Mouse (Mus musculus) olfactory bulb, adult 2 months (tissue): ENCODE measurements around the gene Ppard. TPM values are rescaled to one million over a fixed set of nuclear protein-coding genes. Genes with fewer than 3 reads are reported as not detected.

Experiments used
- H3K27ac ChIP-seq: fragments of 200-500 bp; 2 replicates; pipeline ENCODE4 v1.5.1; 2012; ENCODE audit warnings: low read depth, low read length; ENCODE audit not compliant: insufficient read depth
- H3K4me1 ChIP-seq: fragments of 200-500 bp; 2 replicates; pipeline ENCODE4 v1.6.1; 2012; ENCODE audit warnings: low read length; ENCODE audit not compliant: control insufficient read depth, insufficient read depth
- H3K4me3 ChIP-seq: fragments of 200-500 bp; 2 replicates; pipeline ENCODE4 v1.5.1; 2012; ENCODE audit warnings: mild to moderate bottlenecking, low read depth, low read length, moderate library complexity; ENCODE audit not compliant: insufficient read depth
- CTCF ChIP-seq: fragments of 200-500 bp; IDR thresholded peaks from 2 replicates; pipeline ENCODE4 v1.5.1; 2012; ENCODE audit warnings: low read depth, mild to moderate bottlenecking, low read length, moderate library complexity; ENCODE audit not compliant: insufficient read depth
- POLR2A ChIP-seq: fragments of 200-500 bp; IDR thresholded peaks from 2 replicates; pipeline ENCODE4 v1.6.1; 2012; ENCODE audit warnings: mild to moderate bottlenecking, low read depth, low read length, moderate library complexity; ENCODE audit not compliant: insufficient read depth
- WGBS: fragments of 180-500 bp; shearing (Covaris S2); methylation state at CpG from one replicate; pipeline ENCODE4 v1.1.7; 2018; 5-methylcytosine and 5-hydroxymethylcytosine counted together
- polyA plus RNA-seq: library from polyadenylated mRNA; stranded (reverse); fragments of >200 nt; gene quantifications from 2 replicates; pipeline ENCODE4 v1.2.4, GENCODE M21; 2012; ENCODE audit warnings: low replicate concordance; ENCODE audit not compliant: missing spikeins, insufficient read depth, insufficient read length

Gene Ppard
- polyA plus RNA-seq, 1 experiment: not detected

DNA sequence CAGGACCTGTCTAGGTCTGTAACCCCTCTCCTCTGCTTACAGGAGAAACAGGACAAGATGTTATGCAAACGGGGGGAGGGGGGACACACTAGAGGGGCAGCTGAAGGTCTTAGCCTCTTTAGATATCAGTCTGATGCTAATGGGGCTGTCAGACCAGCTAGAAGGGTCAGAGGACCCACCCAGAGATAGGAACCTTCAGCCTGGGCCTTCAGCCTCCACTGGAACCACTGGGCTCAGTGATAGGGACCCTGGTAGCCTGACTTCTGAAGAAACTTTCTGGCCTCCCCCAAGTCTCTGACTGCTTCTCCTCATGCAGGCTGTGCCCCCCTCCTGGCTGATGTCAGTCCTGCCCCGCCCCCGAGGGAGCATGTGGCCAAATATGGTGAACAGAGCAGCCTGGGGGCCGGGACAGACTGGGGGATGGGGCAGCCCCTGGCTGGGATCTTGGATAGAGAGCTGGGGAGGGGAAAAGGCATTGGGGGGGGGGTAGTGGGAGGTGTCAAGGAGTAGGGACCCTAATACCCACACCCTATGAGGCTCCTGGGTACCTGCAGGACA, 111.6 kb downstream of the Ppard start:
- no peak overlapping the region for H3K27ac ChIP-seq
- H3K4me3 ChIP-seq: no peak overlapping the region
- WGBS: 52% methylated on average over 4 of the region's 4 CpGs
- H3K4me1 ChIP-seq: peaks cover 11% of the 10 kb centered on the region
- TF ChIP-seq POLR2A (no peak), CTCF (no peak)

GRCm38 (mm10) chr17:28344670-28345069, 112.2 kb downstream of the Ppard start:
- Histone ChIP-seq H3K4me3 (no peak overlapping the region), H3K27ac (no peak overlapping the region), H3K4me1 (peaks cover 11% of the 10 kb centered on the region)
- TF ChIP-seq POLR2A (no peak), CTCF (no peak)
- 93% methylated on average over 3 of the region's 3 CpGs for WGBS

GRCm38 (mm10) chr17:28345271-28345721, 112.8 kb downstream of the Ppard start:
- TF ChIP-seq CTCF (no peak), POLR2A (no peak)
- Histone ChIP-seq H3K27ac (no peak overlapping the region), H3K4me3 (no peak overlapping the region), H3K4me1 (peaks cover 11% of the 10 kb centered on the region)
- 42% methylated on average over 8 of the region's 8 CpGs for WGBS

- TF ChIP-seq POLR2A (no peak), CTCF (no peak)
- 46% methylated on average over 10 of the region's 10 CpGs for WGBS
- Histone ChIP-seq H3K27ac (no peak overlapping the region), H3K4me3 (no peak overlapping the region), H3K4me1 (peaks cover 8% of the 10 kb centered on the region)
Measured at GRCm38 (mm10) chr17:28345882-28346281, 113.4 kb downstream of the Ppard start.

DNA sequence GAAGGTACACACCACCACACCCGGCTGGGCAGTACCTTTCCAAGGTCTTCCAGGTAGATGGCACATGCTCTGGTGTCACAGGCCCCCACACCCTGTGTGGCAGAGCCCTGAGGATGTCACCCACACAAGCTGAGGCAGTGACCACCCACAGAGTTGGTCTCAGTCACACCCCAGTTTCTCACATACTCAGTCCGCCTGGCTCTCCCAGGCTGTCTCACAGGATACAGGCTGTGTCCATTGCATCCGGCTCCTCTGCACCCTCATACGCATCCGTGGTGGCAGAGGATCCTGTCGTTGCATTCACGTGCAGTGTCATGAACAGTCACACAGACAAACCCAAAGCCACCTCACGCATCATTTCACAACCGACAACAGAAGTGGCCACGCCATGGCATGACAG, 114.8 kb downstream of the Ppard start:
- Histone ChIP-seq H3K4me1 (peaks cover 11% of the 10 kb centered on the region), H3K27ac (no peak overlapping the region), H3K4me3 (no peak overlapping the region)
- TF ChIP-seq CTCF (no peak), POLR2A (no peak)
- WGBS: 91% methylated on average over 10 of the region's 10 CpGs

- WGBS: 77% methylated on average over 6 of the region's 6 CpGs
- Histone ChIP-seq H3K4me3 (no peak overlapping the region), H3K4me1 (peaks cover 11% of the 10 kb centered on the region), H3K27ac (no peak overlapping the region)
- TF ChIP-seq CTCF (no peak), POLR2A (no peak)
Measured at GRCm38 (mm10) chr17:28348211-28348610, 115.7 kb downstream of the Ppard start.

DNA sequence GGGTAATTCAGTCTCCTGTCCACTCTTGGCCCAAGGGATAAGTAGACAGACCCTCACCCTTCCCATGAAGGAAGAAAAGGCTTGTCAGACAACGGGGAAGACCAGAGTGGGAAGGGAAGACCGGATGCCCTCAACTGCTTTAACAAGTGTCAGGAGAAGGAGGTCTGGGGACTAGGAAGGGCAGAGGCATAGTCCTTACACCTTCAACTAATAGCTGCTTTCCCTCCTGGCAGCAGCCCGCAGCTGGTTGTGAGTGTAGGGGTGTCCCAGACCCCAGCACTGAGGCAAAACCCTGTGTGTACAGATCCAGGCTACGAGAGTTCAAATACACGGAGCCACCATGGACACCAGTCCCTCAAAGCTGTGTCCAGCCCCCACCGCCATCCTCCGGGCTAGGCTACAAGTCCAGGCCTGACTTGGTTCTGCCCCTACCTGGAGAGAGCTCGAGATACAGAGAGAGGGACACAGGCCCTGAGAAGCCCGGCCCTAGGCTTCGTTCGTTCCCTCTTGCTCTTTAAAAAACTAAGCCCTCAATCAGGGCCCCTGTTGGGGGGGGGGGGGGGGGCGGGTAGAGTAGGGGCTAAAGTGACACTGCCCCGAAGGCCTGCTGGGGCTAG, 116.9 kb downstream of the Ppard start:
- 48% methylated on average over 13 of the region's 13 CpGs for WGBS
- H3K4me1 ChIP-seq: peaks cover 11% of the 10 kb centered on the region
- peak overlapping the region; percentile 42 for H3K4me3 ChIP-seq
- no peak for TF ChIP-seq POLR2A
- TF ChIP-seq CTCF: no peak
- H3K27ac ChIP-seq: no peak overlapping the region

GRCm38 (mm10) chr17:28349901-28350465, 117.5 kb downstream of the Ppard start:
- Histone ChIP-seq H3K4me3 (peak overlapping the region; percentile 42), H3K27ac (no peak overlapping the region), H3K4me1 (peaks cover 11% of the 10 kb centered on the region)
- TF ChIP-seq CTCF (no peak), POLR2A (no peak)
- WGBS: 2% methylated on average over 54 of the region's 54 CpGs

GRCm38 (mm10) chr17:28350466-28351352, 118.2 kb downstream of the Ppard start, which contains the start of gene Tead3:
TSS of gene Tead3 (minus strand) at chr17:28350817.
- H3K4me3 ChIP-seq: peak within 1 kb of the TSS; percentile 55
- WGBS: under 1% methylated on average over 71 of the region's 73 CpGs
- peaks cover 11% of the 10 kb centered on the region for H3K4me1 ChIP-seq
- TF ChIP-seq POLR2A: no peak
- no peak within 1 kb of the TSS for H3K27ac ChIP-seq

Other genes with a start within 250 kb of the Ppard start
- not detected in 2 replicates for gene Tcp11, start 152.1 kb upstream of the Ppard start, polyA plus RNA-seq
- gene Scube3, start 90.6 kb upstream of the Ppard start, polyA plus RNA-seq: not detected in 2 replicates
- gene Zfp523, start 55.6 kb upstream of the Ppard start, polyA plus RNA-seq: not detected in 2 replicates
- not detected in 2 replicates for gene Def6, start 24.9 kb upstream of the Ppard start, polyA plus RNA-seq
- gene Fance, start 80.8 kb downstream of the Ppard start, polyA plus RNA-seq: not detected in 2 replicates
- 1,471 TPM in 1 of 2 replicates, not detected in the other for gene Rpl10a, start 95.8 kb downstream of the Ppard start, polyA plus RNA-seq
- not detected in 2 replicates for gene Tead3, start 118.1 kb downstream of the Ppard start, polyA plus RNA-seq
- gene Tulp1, start 132.5 kb downstream of the Ppard start, polyA plus RNA-seq: not detected in 2 replicates